Mouse (Mus musculus) lung, postnatal 0 days (tissue): ENCODE results near the gene Nupl1.

Experiments used
- CTCF ChIP-seq: IDR thresholded peaks from 2 replicates; pipeline ENCODE4 v1.5.1; 2016; ENCODE audit warnings: antibody characterized with exemption, mild to moderate bottlenecking
- EP300 ChIP-seq: IDR thresholded peaks from 2 replicates; pipeline ENCODE4 v1.6.1; 2016; ENCODE audit warnings: antibody characterized with exemption, mild to moderate bottlenecking, control low read depth

DNA sequence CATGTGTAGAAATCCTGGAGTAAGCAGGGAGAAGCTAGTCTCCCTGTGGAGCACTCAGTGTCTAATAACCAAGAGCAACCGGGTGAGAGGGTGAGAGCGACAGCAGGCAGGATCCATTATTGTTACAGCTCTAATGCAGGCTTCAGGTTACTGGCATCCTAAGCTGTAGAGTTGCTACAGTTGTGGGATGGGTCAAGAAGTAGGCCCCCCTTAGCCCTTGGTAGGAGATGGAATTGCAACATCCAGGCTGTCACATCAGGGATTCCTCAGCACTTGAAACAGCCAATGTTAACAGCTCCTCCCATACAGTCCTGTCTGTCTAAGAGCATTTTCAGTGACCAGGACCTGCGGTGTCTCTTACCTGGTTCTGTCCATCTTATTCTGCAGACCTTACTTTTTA is 5.1 kb upstream of the Nupl1 start:
- TF ChIP-seq CTCF (no peak), EP300 (no peak)
